Mouse (Mus musculus): Measurements from ENCODE around the gene Ppp1r16b. TPM values are rescaled to one million over a fixed set of nuclear protein-coding genes. Genes with fewer than 3 reads are reported as not detected.

The Ppp1r16b gene
- total RNA-seq, 2 experiments from 2014 or later, result 74.2 to 76.5 TPM

GRCm38 (mm10) chr2:158781126-158781525 lies 115.9 kb downstream of the Ppp1r16b start:
- no peak for DNase-seq (ENCODE audit: low spot score in 2 of 2)
- intact Hi-C loops (cut with DNase I), result no loop called here

- DNase-seq (ENCODE audit: low spot score in 2 of 2), result no peak
- intact Hi-C loops (cut with DNase I), result no loop called here
These were observed 122.0 kb downstream of the Ppp1r16b start for GRCm38 (mm10) chr2:158786927-158787795.

GRCm38 (mm10) chr2:158794494-158795004 lies 129.4 kb downstream of the Ppp1r16b start, which contains the start of gene Dhx35:
Gene Dhx35 (plus strand): TSS chr2:158794807.
- peak; percentile 95 to 98 for DNase-seq (ENCODE audit: low spot score in 2 of 2)
- intact Hi-C loops (cut with DNase I), result no loop called here

GRCm38 (mm10) chr2:158795043-158795442 lies 129.8 kb downstream of the Ppp1r16b start:
- intact Hi-C loops (cut with DNase I), result no loop called here
- DNase-seq (ENCODE audit: low spot score in 2 of 2), result no peak

- DNase-seq (ENCODE audit: low spot score in 2 of 2), result no peak
- intact Hi-C loops (cut with DNase I), result no loop called here
These were observed 130.7 kb downstream of the Ppp1r16b start for GRCm38 (mm10) chr2:158795875-158796274.

GRCm38 (mm10) chr2:158799328-158799727 lies 134.1 kb downstream of the Ppp1r16b start:
- intact Hi-C loops (cut with DNase I), result no loop called here
- DNase-seq (ENCODE audit: low spot score in 2 of 2), result peak; percentile 29 to 39

GRCm38 (mm10) chr2:158800788-158801187 lies 135.6 kb downstream of the Ppp1r16b start:
- no peak for DNase-seq (ENCODE audit: low spot score in 2 of 2)
- intact Hi-C loops (cut with DNase I), result no loop called here

GRCm38 (mm10) chr2:158803575-158803974 lies 138.4 kb downstream of the Ppp1r16b start:
- intact Hi-C loops (cut with DNase I), result no loop called here
- DNase-seq (ENCODE audit: low spot score in 2 of 2), result no peak

GRCm38 (mm10) chr2:158815686-158816085 lies 150.5 kb downstream of the Ppp1r16b start:
- intact Hi-C loops (cut with DNase I), result no loop called here
- no peak for DNase-seq (ENCODE audit: low spot score in 2 of 2)

Small RNA genes within 50 kb of the gene (microRNA-seq; reads per million reads assigned to microRNA genes)
- gene Gm26141, result 0 reads per million in 2 experiments
- gene Mir3474, result 4.7 to 5.0 reads per million in 2 experiments

Other genes starting within 250 kb of the Ppp1r16b start
- not detected for gene Adig, start 162.8 kb upstream of the Ppp1r16b start, total RNA-seq (2021)
- not detected for gene Arhgap40, start 152.6 kb upstream of the Ppp1r16b start, total RNA-seq (2021)
- gene Slc32a1, start 54.6 kb upstream of the Ppp1r16b start, total RNA-seq (2021), result 10 to 100 TPM; 89.6 to 100.0 TPM
- 10 to 100 TPM in 1 of 2 experiments, 1 to 10 TPM in 1; 9.1 to 10.1 TPM for gene Actr5, start 40.5 kb upstream of the Ppp1r16b start, total RNA-seq (2021)
- gene Fam83d, start 102.7 kb downstream of the Ppp1r16b start, total RNA-seq (2021), result 1 to 10 TPM; 1.0 to 1.3 TPM
- gene Dhx35, start 129.4 kb downstream of the Ppp1r16b start, total RNA-seq (2021), result 10 to 100 TPM; 14.1 to 17.4 TPM